Mouse (Mus musculus): Measurements from ENCODE around the gene Vav3. TPM values are rescaled to one million over a fixed set of nuclear protein-coding genes. Genes with fewer than 3 reads are reported as not detected.

The Vav3 gene
- polyA plus RNA-seq, 1 experiment, result 3.5 TPM

GRCm38 (mm10) chr3:109732327-109733182 lies 392.1 kb downstream of the Vav3 start:
- Histone ChIP-seq H3K4me1 (ENCODE audit: control insufficient read depth, insufficient read depth, insufficient read length, low read length) (no peaks in the 10 kb centered on the region), H3K4me3 (ENCODE audit: insufficient read depth, low read depth, low read length) (no peak overlapping the region), H3K27ac (replicated peaks; ENCODE audit: low read depth, low read length) (no peak overlapping the region)

Other genes with a start within 250 kb of the Vav3 start
- gene Slc25a24, start 217.5 kb upstream of the Vav3 start, polyA plus RNA-seq (2012; ENCODE audit: insufficient read depth, insufficient read length, missing spikeins), result 2.9 and 3.0 TPM in 2 replicates